Mouse (Mus musculus): ENCODE measurements around the gene Wdr20rt. TPM values are rescaled to one million over a fixed set of nuclear protein-coding genes. Genes with fewer than 3 reads are reported as not detected.

The Wdr20rt gene
- polyA plus RNA-seq (2014; fragmentation: Nextera tagmentation; extraction: Ambion mirVana) = not detected in 2 replicates

GRCm38 (mm10) chr12:65225467-65225945 lies at the start of gene Wdr20rt:
Gene Wdr20rt, plus strand, starts transcription at chr12:65225517.
- H3K27ac ChIP-seq (ENCODE audit: low read depth, low read length) = no peak within 1 kb of the TSS
- 87% methylated on average over 22 of the region's 22 CpGs for WGBS (ENCODE audit: insufficient replicate concordance)
- no peaks in the 10 kb centered on the region for H3K4me1 ChIP-seq (ENCODE audit: control insufficient read depth, insufficient read depth, low read length)
- no peaks in the 10 kb centered on the region for H3K27me3 ChIP-seq (ENCODE audit: control insufficient read depth, insufficient read depth, low read length)
- H3K4me2 ChIP-seq = no peak within 1 kb of the TSS
- H3K9ac ChIP-seq (ENCODE audit: low read depth, low read length) = no peak within 1 kb of the TSS
- H3K36me3 ChIP-seq (ENCODE audit: control insufficient read depth, insufficient read depth, low read length) = no peaks in the 10 kb centered on the region
- ATAC-seq (replicated peaks; ENCODE audit: insufficient number of reproducible peaks, low FRiP score, low TSS enrichment) = no peak
- H3K4me3 ChIP-seq (ENCODE audit: low read depth, low read length) = no peak within 1 kb of the TSS
- no peaks in the 10 kb centered on the region for H3K9me3 ChIP-seq (replicated peaks; ENCODE audit: control insufficient read depth, low read length)

DNA sequence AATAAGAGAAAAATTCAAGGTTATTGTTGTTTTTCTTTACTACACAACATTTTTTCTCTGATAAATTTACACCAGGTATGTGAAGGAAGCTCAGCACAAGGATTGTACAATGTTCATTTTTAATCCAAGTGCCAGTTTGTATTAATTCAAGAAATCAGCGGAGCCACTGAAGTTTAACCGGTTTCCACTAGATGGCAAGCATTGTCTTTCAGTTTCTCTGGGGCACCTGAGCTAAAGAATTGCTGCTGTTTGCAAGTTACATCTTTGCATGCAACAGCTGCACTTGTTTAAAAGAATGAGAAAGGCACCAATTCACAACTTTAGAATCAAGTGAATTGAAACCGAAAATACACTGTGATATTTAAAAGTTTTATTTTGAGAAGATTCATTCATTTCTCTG lies 38.0 kb upstream of the Wdr20rt start:
- Histone ChIP-seq H3K4me1 (ENCODE audit: control insufficient read depth, insufficient read depth, low read length) (no peaks in the 10 kb centered on the region), H3K9ac (ENCODE audit: low read depth, low read length) (no peak overlapping the region), H3K27ac (ENCODE audit: low read depth, low read length) (no peak overlapping the region), H3K4me2 (no peak overlapping the region), H3K36me3 (ENCODE audit: control insufficient read depth, insufficient read depth, low read length) (no peaks in the 10 kb centered on the region), H3K27me3 (ENCODE audit: control insufficient read depth, insufficient read depth, low read length) (no peaks in the 10 kb centered on the region), H3K4me3 (ENCODE audit: low read depth, low read length) (no peak overlapping the region), H3K9me3 (replicated peaks; ENCODE audit: control insufficient read depth, low read length) (no peaks in the 10 kb centered on the region)
- 45% methylated on average over 3 of the region's 3 CpGs for WGBS (ENCODE audit: insufficient replicate concordance)
- no peak for ATAC-seq (replicated peaks; ENCODE audit: insufficient number of reproducible peaks, low FRiP score, low TSS enrichment)

GRCm38 (mm10) chr12:65189213-65189612 lies 36.1 kb upstream of the Wdr20rt start:
- no peaks in the 10 kb centered on the region for H3K36me3 ChIP-seq (ENCODE audit: control insufficient read depth, insufficient read depth, low read length)
- no peak overlapping the region for H3K4me3 ChIP-seq (ENCODE audit: low read depth, low read length)
- H3K27ac ChIP-seq (ENCODE audit: low read depth, low read length) = no peak overlapping the region
- ATAC-seq (replicated peaks; ENCODE audit: insufficient number of reproducible peaks, low FRiP score, low TSS enrichment) = no peak
- H3K9me3 ChIP-seq (replicated peaks; ENCODE audit: control insufficient read depth, low read length) = no peaks in the 10 kb centered on the region
- H3K27me3 ChIP-seq (ENCODE audit: control insufficient read depth, insufficient read depth, low read length) = no peaks in the 10 kb centered on the region
- no peaks in the 10 kb centered on the region for H3K4me1 ChIP-seq (ENCODE audit: control insufficient read depth, insufficient read depth, low read length)
- no peak overlapping the region for H3K9ac ChIP-seq (ENCODE audit: low read depth, low read length)
- 74% methylated on average over 2 of the region's 2 CpGs for WGBS (ENCODE audit: insufficient replicate concordance)
- no peak overlapping the region for H3K4me2 ChIP-seq

GRCm38 (mm10) chr12:65194003-65194530 lies 31.2 kb upstream of the Wdr20rt start:
- no peaks in the 10 kb centered on the region for H3K27me3 ChIP-seq (ENCODE audit: control insufficient read depth, insufficient read depth, low read length)
- WGBS (ENCODE audit: insufficient replicate concordance) = 54% methylated on average over 5 of the region's 5 CpGs
- no peak overlapping the region for H3K9ac ChIP-seq (ENCODE audit: low read depth, low read length)
- H3K27ac ChIP-seq (ENCODE audit: low read depth, low read length) = no peak overlapping the region
- no peak overlapping the region for H3K4me2 ChIP-seq
- ATAC-seq (replicated peaks; ENCODE audit: insufficient number of reproducible peaks, low FRiP score, low TSS enrichment) = no peak
- H3K4me1 ChIP-seq (ENCODE audit: control insufficient read depth, insufficient read depth, low read length) = no peaks in the 10 kb centered on the region
- H3K4me3 ChIP-seq (ENCODE audit: low read depth, low read length) = no peak overlapping the region
- no peaks in the 10 kb centered on the region for H3K9me3 ChIP-seq (replicated peaks; ENCODE audit: control insufficient read depth, low read length)
- no peaks in the 10 kb centered on the region for H3K36me3 ChIP-seq (ENCODE audit: control insufficient read depth, insufficient read depth, low read length)

GRCm38 (mm10) chr12:65201812-65202211 lies 23.5 kb upstream of the Wdr20rt start:
- Histone ChIP-seq H3K9ac (ENCODE audit: low read depth, low read length) (no peak overlapping the region), H3K9me3 (replicated peaks; ENCODE audit: control insufficient read depth, low read length) (no peaks in the 10 kb centered on the region), H3K27ac (ENCODE audit: low read depth, low read length) (no peak overlapping the region), H3K4me2 (no peak overlapping the region), H3K4me1 (ENCODE audit: control insufficient read depth, insufficient read depth, low read length) (no peaks in the 10 kb centered on the region), H3K27me3 (ENCODE audit: control insufficient read depth, insufficient read depth, low read length) (no peaks in the 10 kb centered on the region), H3K36me3 (ENCODE audit: control insufficient read depth, insufficient read depth, low read length) (no peaks in the 10 kb centered on the region), H3K4me3 (ENCODE audit: low read depth, low read length) (no peak overlapping the region)
- 92% methylated on average over 2 of the region's 2 CpGs for WGBS (ENCODE audit: insufficient replicate concordance)
- ATAC-seq (replicated peaks; ENCODE audit: insufficient number of reproducible peaks, low FRiP score, low TSS enrichment) = no peak

DNA sequence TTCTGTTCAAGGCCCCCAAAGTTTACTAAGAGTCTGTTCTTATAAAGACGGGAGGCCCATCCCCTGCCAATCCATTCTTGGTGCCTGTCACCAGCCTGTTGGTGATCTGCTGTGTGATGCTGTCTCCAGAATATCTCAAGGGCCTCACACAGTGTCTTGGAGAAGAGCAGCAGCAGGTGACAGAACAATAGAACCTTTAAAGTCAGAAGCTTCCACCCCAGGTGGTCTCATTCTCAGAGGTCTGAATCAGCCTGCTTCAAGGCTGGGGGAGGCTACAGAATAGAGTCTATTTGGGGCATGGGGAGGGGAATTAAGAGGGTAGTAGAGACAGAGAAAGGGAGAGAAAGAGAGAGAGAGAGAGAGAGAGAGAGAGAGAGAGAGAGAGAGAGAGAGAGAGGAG lies 18.9 kb upstream of the Wdr20rt start:
- 64% methylated on average over 1 of the region's 1 CpGs for WGBS (ENCODE audit: insufficient replicate concordance)
- H3K9ac ChIP-seq (ENCODE audit: low read depth, low read length) = no peak overlapping the region
- no peaks in the 10 kb centered on the region for H3K9me3 ChIP-seq (replicated peaks; ENCODE audit: control insufficient read depth, low read length)
- no peaks in the 10 kb centered on the region for H3K27me3 ChIP-seq (ENCODE audit: control insufficient read depth, insufficient read depth, low read length)
- H3K27ac ChIP-seq (ENCODE audit: low read depth, low read length) = no peak overlapping the region
- H3K4me3 ChIP-seq (ENCODE audit: low read depth, low read length) = no peak overlapping the region
- no peak for ATAC-seq (replicated peaks; ENCODE audit: insufficient number of reproducible peaks, low FRiP score, low TSS enrichment)
- no peaks in the 10 kb centered on the region for H3K36me3 ChIP-seq (ENCODE audit: control insufficient read depth, insufficient read depth, low read length)
- H3K4me2 ChIP-seq = no peak overlapping the region
- no peaks in the 10 kb centered on the region for H3K4me1 ChIP-seq (ENCODE audit: control insufficient read depth, insufficient read depth, low read length)

DNA sequence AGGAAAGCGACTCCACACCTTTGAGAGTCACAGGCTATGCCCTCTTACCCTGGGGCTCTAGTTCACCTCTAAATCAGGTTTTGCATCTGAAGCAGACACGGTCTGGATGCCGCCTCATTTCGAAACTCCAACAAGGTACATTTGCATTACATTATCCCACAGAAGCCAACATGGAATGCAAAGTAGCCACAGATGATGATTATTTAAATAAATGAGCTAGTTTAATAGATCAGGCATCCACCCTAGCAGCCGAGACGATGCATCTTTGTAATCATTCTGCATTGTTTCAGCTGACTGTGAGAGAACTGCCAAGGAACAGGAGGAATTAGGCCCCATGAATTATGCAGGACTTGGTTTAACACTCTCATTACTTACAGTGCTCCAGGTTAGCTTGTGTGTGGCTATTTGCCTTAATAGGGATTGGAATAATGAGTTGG lies 8.9 kb upstream of the Wdr20rt start:
- H3K4me2 ChIP-seq = no peak overlapping the region
- H3K9ac ChIP-seq (ENCODE audit: low read depth, low read length) = no peak overlapping the region
- no peaks in the 10 kb centered on the region for H3K9me3 ChIP-seq (replicated peaks; ENCODE audit: control insufficient read depth, low read length)
- 78% methylated on average over 6 of the region's 6 CpGs for WGBS (ENCODE audit: insufficient replicate concordance)
- no peak overlapping the region for H3K4me3 ChIP-seq (ENCODE audit: low read depth, low read length)
- no peaks in the 10 kb centered on the region for H3K4me1 ChIP-seq (ENCODE audit: control insufficient read depth, insufficient read depth, low read length)
- H3K36me3 ChIP-seq (ENCODE audit: control insufficient read depth, insufficient read depth, low read length) = no peaks in the 10 kb centered on the region
- no peak overlapping the region for H3K27ac ChIP-seq (ENCODE audit: low read depth, low read length)
- no peaks in the 10 kb centered on the region for H3K27me3 ChIP-seq (ENCODE audit: control insufficient read depth, insufficient read depth, low read length)
- no peak for ATAC-seq (replicated peaks; ENCODE audit: insufficient number of reproducible peaks, low FRiP score, low TSS enrichment)

DNA sequence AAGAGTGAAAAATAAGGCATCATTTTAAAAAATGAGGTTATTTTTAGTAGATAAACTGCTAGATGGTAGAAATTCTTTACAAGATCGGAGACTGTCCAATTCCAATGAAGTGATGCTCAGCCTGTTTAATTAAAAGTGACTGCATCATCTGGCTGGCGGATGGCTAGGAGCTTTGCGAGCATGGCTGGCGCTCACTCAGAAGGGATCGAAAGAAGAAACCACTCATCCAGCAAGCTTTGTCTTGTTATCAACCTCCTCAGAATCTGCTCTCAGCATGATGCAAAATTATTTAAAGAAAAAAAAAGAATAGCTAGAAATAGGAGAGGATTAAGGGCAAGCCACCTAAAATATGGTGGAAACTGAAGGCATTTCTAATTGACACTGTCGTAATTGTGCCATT lies 3.3 kb downstream of the Wdr20rt start:
- 81% methylated on average over 6 of the region's 6 CpGs for WGBS (ENCODE audit: insufficient replicate concordance)
- Histone ChIP-seq H3K27ac (ENCODE audit: low read depth, low read length) (no peak overlapping the region), H3K4me2 (no peak overlapping the region), H3K9me3 (replicated peaks; ENCODE audit: control insufficient read depth, low read length) (no peaks in the 10 kb centered on the region), H3K36me3 (ENCODE audit: control insufficient read depth, insufficient read depth, low read length) (no peaks in the 10 kb centered on the region), H3K27me3 (ENCODE audit: control insufficient read depth, insufficient read depth, low read length) (no peaks in the 10 kb centered on the region), H3K9ac (ENCODE audit: low read depth, low read length) (no peak overlapping the region), H3K4me3 (ENCODE audit: low read depth, low read length) (no peak overlapping the region), H3K4me1 (ENCODE audit: control insufficient read depth, insufficient read depth, low read length) (no peaks in the 10 kb centered on the region)
- no peak for ATAC-seq (replicated peaks; ENCODE audit: insufficient number of reproducible peaks, low FRiP score, low TSS enrichment)

DNA sequence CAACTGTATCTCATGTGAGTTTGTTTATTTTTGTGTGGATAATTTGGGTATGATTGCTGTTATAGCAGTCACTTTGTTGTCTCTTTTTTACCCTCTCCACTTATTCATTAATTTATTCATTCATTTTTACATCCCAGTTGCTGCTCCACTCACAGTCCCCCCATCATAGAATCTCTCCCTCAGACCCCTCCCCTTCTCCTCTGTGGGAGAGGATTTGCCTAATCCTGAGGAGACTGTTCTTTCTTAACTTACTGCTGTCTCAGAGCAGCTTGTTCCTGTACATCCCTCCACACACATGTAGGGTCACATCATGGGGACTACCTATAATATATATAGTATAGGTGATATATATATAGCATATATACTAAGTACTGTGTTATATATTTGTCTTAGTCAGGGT lies 3.7 kb downstream of the Wdr20rt start:
- ATAC-seq (replicated peaks; ENCODE audit: insufficient number of reproducible peaks, low FRiP score, low TSS enrichment) = no peak
- Histone ChIP-seq H3K4me2 (no peak overlapping the region), H3K27me3 (ENCODE audit: control insufficient read depth, insufficient read depth, low read length) (no peaks in the 10 kb centered on the region), H3K36me3 (ENCODE audit: control insufficient read depth, insufficient read depth, low read length) (no peaks in the 10 kb centered on the region), H3K4me3 (ENCODE audit: low read depth, low read length) (no peak overlapping the region), H3K9me3 (replicated peaks; ENCODE audit: control insufficient read depth, low read length) (no peaks in the 10 kb centered on the region), H3K4me1 (ENCODE audit: control insufficient read depth, insufficient read depth, low read length) (no peaks in the 10 kb centered on the region), H3K27ac (ENCODE audit: low read depth, low read length) (no peak overlapping the region), H3K9ac (ENCODE audit: low read depth, low read length) (no peak overlapping the region)
